Mouse (Mus musculus): ENCODE measurements at regions not wholly inside any gene's neighbourhood (a gene's known extent, or its start where the extent isn't known, plus 50 kb on each side); places are given as distances from the start of the nearest gene placed in this dataset.

- no peaks in the 10 kb centered on the region for H3K4me1 ChIP-seq (replicated peaks; ENCODE audit: control insufficient read depth, insufficient read depth, low read length)
- no peak for ATAC-seq
- no peak overlapping the region for H3K4me3 ChIP-seq (ENCODE audit: low read depth, low read length)
- no peak overlapping the region for H3K9ac ChIP-seq (ENCODE audit: low read depth, low read length)
- WGBS = 53% methylated on average over 8 of the region's 8 CpGs
- TF ChIP-seq CTCF (IDR thresholded peaks at IDR 0.05; ENCODE audit: low read depth) = no peak
- no peaks in the 10 kb centered on the region for H3K36me3 ChIP-seq (ENCODE audit: control insufficient read depth, insufficient read depth)
- H3K9me3 ChIP-seq (ENCODE audit: control insufficient read depth) = no peaks in the 10 kb centered on the region
- H3K27ac ChIP-seq (ENCODE audit: low read depth, low read length) = no peak overlapping the region
- H3K4me2 ChIP-seq (replicated peaks; ENCODE audit: low read depth) = no peak overlapping the region
- H3K27me3 ChIP-seq (replicated peaks; ENCODE audit: control insufficient read depth, insufficient read depth, low read length) = no peaks in the 10 kb centered on the region
Observed at GRCm38 (mm10) chr11:6988884-6989824, 74.1 kb upstream of the Adcy1 start.

GRCm38 (mm10) chr11:6987995-6988394, 75.3 kb upstream of the Adcy1 start:
- 51% methylated on average over 2 of the region's 2 CpGs for WGBS

GRCm38 (mm10) chr11:6987105-6987504, 76.2 kb upstream of the Adcy1 start:
- no peak for TF ChIP-seq CTCF (IDR thresholded peaks at IDR 0.05; ENCODE audit: low read depth)
- Histone ChIP-seq H3K9ac (ENCODE audit: low read depth, low read length) (no peak overlapping the region), H3K4me3 (ENCODE audit: low read depth, low read length) (no peak overlapping the region), H3K27ac (ENCODE audit: low read depth, low read length) (no peak overlapping the region), H3K27me3 (replicated peaks; ENCODE audit: control insufficient read depth, insufficient read depth, low read length) (no peaks in the 10 kb centered on the region), H3K9me3 (ENCODE audit: control insufficient read depth) (no peaks in the 10 kb centered on the region), H3K4me2 (replicated peaks; ENCODE audit: low read depth) (no peak overlapping the region), H3K4me1 (replicated peaks; ENCODE audit: control insufficient read depth, insufficient read depth, low read length) (no peaks in the 10 kb centered on the region), H3K36me3 (ENCODE audit: control insufficient read depth, insufficient read depth) (no peaks in the 10 kb centered on the region)
- no peak for ATAC-seq
- 67% methylated on average over 1 of the region's 1 CpGs for WGBS

More at GRCm38 (mm10) chr11:6987995-6988394, 75.3 kb upstream of the Adcy1 start:
- H3K27ac ChIP-seq (ENCODE audit: low read depth, low read length) = no peak overlapping the region
- no peaks in the 10 kb centered on the region for H3K9me3 ChIP-seq (ENCODE audit: control insufficient read depth)
- H3K4me2 ChIP-seq (replicated peaks; ENCODE audit: low read depth) = no peak overlapping the region
- H3K4me1 ChIP-seq (replicated peaks; ENCODE audit: control insufficient read depth, insufficient read depth, low read length) = no peaks in the 10 kb centered on the region
- TF ChIP-seq CTCF (IDR thresholded peaks at IDR 0.05; ENCODE audit: low read depth) = no peak
- H3K36me3 ChIP-seq (ENCODE audit: control insufficient read depth, insufficient read depth) = no peaks in the 10 kb centered on the region
- no peak overlapping the region for H3K4me3 ChIP-seq (ENCODE audit: low read depth, low read length)
- no peaks in the 10 kb centered on the region for H3K27me3 ChIP-seq (replicated peaks; ENCODE audit: control insufficient read depth, insufficient read depth, low read length)
- H3K9ac ChIP-seq (ENCODE audit: low read depth, low read length) = no peak overlapping the region
- no peak for ATAC-seq

GRCm38 (mm10) chr11:6982076-6982475, 81.2 kb upstream of the Adcy1 start:
- no peak for ATAC-seq
- Histone ChIP-seq H3K9ac (ENCODE audit: low read depth, low read length) (no peak overlapping the region), H3K4me1 (replicated peaks; ENCODE audit: control insufficient read depth, insufficient read depth, low read length) (no peaks in the 10 kb centered on the region), H3K4me3 (ENCODE audit: low read depth, low read length) (no peak overlapping the region), H3K36me3 (ENCODE audit: control insufficient read depth, insufficient read depth) (no peaks in the 10 kb centered on the region), H3K27ac (ENCODE audit: low read depth, low read length) (no peak overlapping the region), H3K4me2 (replicated peaks; ENCODE audit: low read depth) (no peak overlapping the region), H3K9me3 (ENCODE audit: control insufficient read depth) (no peaks in the 10 kb centered on the region), H3K27me3 (replicated peaks; ENCODE audit: control insufficient read depth, insufficient read depth, low read length) (no peaks in the 10 kb centered on the region)
- no peak for TF ChIP-seq CTCF (IDR thresholded peaks at IDR 0.05; ENCODE audit: low read depth)
- WGBS = 93% methylated on average over 7 of the region's 7 CpGs

GRCm38 (mm10) chr11:6979656-6980055, 83.6 kb upstream of the Adcy1 start:
- H3K9ac ChIP-seq (ENCODE audit: low read depth, low read length) = no peak overlapping the region
- ATAC-seq = no peak
- H3K4me3 ChIP-seq (ENCODE audit: low read depth, low read length) = no peak overlapping the region
- no peak for TF ChIP-seq CTCF (IDR thresholded peaks at IDR 0.05; ENCODE audit: low read depth)
- H3K4me1 ChIP-seq (replicated peaks; ENCODE audit: control insufficient read depth, insufficient read depth, low read length) = no peaks in the 10 kb centered on the region
- H3K27me3 ChIP-seq (replicated peaks; ENCODE audit: control insufficient read depth, insufficient read depth, low read length) = no peaks in the 10 kb centered on the region
- no peak overlapping the region for H3K4me2 ChIP-seq (replicated peaks; ENCODE audit: low read depth)
- H3K36me3 ChIP-seq (ENCODE audit: control insufficient read depth, insufficient read depth) = no peaks in the 10 kb centered on the region
- H3K9me3 ChIP-seq (ENCODE audit: control insufficient read depth) = no peaks in the 10 kb centered on the region
- no peak overlapping the region for H3K27ac ChIP-seq (ENCODE audit: low read depth, low read length)
- 89% methylated on average over 3 of the region's 3 CpGs for WGBS

DNA sequence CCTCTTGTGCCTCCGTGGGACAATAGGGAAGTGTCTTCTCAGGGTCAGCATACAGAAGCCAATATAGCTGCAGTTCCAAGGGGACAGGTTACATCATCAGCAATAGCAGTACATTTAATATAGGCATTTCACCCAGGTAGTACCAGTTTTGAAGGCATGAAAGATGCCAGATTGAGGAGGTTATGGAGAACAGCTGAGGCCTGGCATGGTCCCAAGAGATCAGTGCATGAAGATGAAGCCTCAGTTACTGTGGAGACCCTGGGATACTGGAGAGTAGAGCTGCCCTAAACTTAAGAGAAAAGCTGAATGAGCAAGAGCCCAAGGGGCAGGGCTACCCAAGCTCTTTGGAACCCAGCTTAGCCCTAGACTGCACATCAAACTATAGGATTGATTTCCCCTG, 94.1 kb upstream of the Adcy1 start:
- Histone ChIP-seq H3K4me1 (replicated peaks; ENCODE audit: control insufficient read depth, insufficient read depth, low read length) (no peaks in the 10 kb centered on the region), H3K4me2 (replicated peaks; ENCODE audit: low read depth) (no peak overlapping the region), H3K4me3 (ENCODE audit: low read depth, low read length) (no peak overlapping the region), H3K9me3 (ENCODE audit: control insufficient read depth) (no peaks in the 10 kb centered on the region), H3K36me3 (ENCODE audit: control insufficient read depth, insufficient read depth) (no peaks in the 10 kb centered on the region), H3K9ac (ENCODE audit: low read depth, low read length) (no peak overlapping the region), H3K27me3 (replicated peaks; ENCODE audit: control insufficient read depth, insufficient read depth, low read length) (no peaks in the 10 kb centered on the region), H3K27ac (ENCODE audit: low read depth, low read length) (no peak overlapping the region)
- 75% methylated on average over 1 of the region's 1 CpGs for WGBS
- no peak for TF ChIP-seq CTCF (IDR thresholded peaks at IDR 0.05; ENCODE audit: low read depth)
- no peak for ATAC-seq

Data from intestine, postnatal 0 days (tissue).